Mouse (Mus musculus) mouse embryonic stem cell (cell line): Measurements from ENCODE around the gene Zpld1.

ENCODE experiments used
- in situ Hi-C, 2 experiments: fragments of 300-500 bp; cut with MboI; formaldehyde crosslinking; loops; 1 replicate in 1 of 2; 3 replicates in 1 of 2; pipeline ENCODE4 v1.14.3; 2019 to 2020; ENCODE audit warnings: low sequenced_read_pairs in 2 of 2, low pct_unique_long_range_greater_than_20kb in 1 of 2, mixed read lengths in 1 of 2; ENCODE audit not compliant: unreplicated experiment in 1 of 2

The Zpld1 gene

GRCm38 (mm10) chr16:55297886-55298285 is at the start of gene Zpld1:
TSS of gene Zpld1 (minus strand) at chr16:55297986.
- in situ Hi-C loops: no loop called here

GRCm38 (mm10) chr16:55345644-55346043 is 47.9 kb upstream of the Zpld1 start:
- in situ Hi-C loops: no loop called here

GRCm38 (mm10) chr16:55321542-55322514 is 24.0 kb upstream of the Zpld1 start:
- in situ Hi-C loops: no loop called here

GRCm38 (mm10) chr16:55316996-55317395 is 19.2 kb upstream of the Zpld1 start:
- in situ Hi-C loops: no loop called here

GRCm38 (mm10) chr16:55312106-55312505 is 14.3 kb upstream of the Zpld1 start:
- in situ Hi-C loops: no loop called here

- in situ Hi-C loops: no loop called here
Measured at GRCm38 (mm10) chr16:55282696-55283095, 15.1 kb downstream of the Zpld1 start.

- in situ Hi-C loops: no loop called here
Measured at GRCm38 (mm10) chr16:55277447-55277846, 20.3 kb downstream of the Zpld1 start.

- in situ Hi-C loops: no loop called here
Measured at GRCm38 (mm10) chr16:55265281-55265680, 32.5 kb downstream of the Zpld1 start.

GRCm38 (mm10) chr16:55260862-55261574 is 36.8 kb downstream of the Zpld1 start:
- in situ Hi-C loops: no loop called here

GRCm38 (mm10) chr16:55259719-55260118 is 38.1 kb downstream of the Zpld1 start:
- in situ Hi-C loops: no loop called here

- in situ Hi-C loops: no loop called here
Measured at GRCm38 (mm10) chr16:55240996-55241395, 56.8 kb downstream of the Zpld1 start.

GRCm38 (mm10) chr16:55228995-55229622 is 68.7 kb downstream of the Zpld1 start:
- in situ Hi-C loops: no loop called here

GRCm38 (mm10) chr16:55203945-55204344 is 93.8 kb downstream of the Zpld1 start:
- in situ Hi-C loops: no loop called here

- in situ Hi-C loops: no loop called here
Measured at GRCm38 (mm10) chr16:55190397-55190796, 107.4 kb downstream of the Zpld1 start.

- in situ Hi-C loops: no loop called here
Measured at GRCm38 (mm10) chr16:55185370-55185769, 112.4 kb downstream of the Zpld1 start.
